Mouse (Mus musculus) small intestine, adult 2 months (tissue): ENCODE data around the gene Nfib. TPM values are rescaled to one million over a fixed set of nuclear protein-coding genes. Genes with fewer than 3 reads are reported as not detected.

Experiments used
- H3K27ac ChIP-seq: fragments of 200-500 bp; 2 replicates; pipeline ENCODE4 v1.5.1; 2012; ENCODE audit warnings: low read depth, low read length, control low read depth, inconsistent platforms; ENCODE audit not compliant: insufficient read depth
- H3K27me3 ChIP-seq: fragments of 200-500 bp; 2 replicates; pipeline ENCODE4 v1.6.1; 2012; ENCODE audit warnings: mild to moderate bottlenecking, moderate library complexity, low read length, inconsistent platforms; ENCODE audit not compliant: control insufficient read depth, insufficient read depth
- H3K36me3 ChIP-seq: fragments of 200-500 bp; 2 replicates; pipeline ENCODE4 v1.6.1; 2012; ENCODE audit warnings: mild to moderate bottlenecking, low read length, control low read depth, inconsistent platforms; ENCODE audit not compliant: control insufficient read depth, insufficient read depth
- H3K4me1 ChIP-seq: fragments of 200-500 bp; 2 replicates; pipeline ENCODE4 v1.6.1; 2012; ENCODE audit warnings: low read length, inconsistent platforms, mixed read lengths; ENCODE audit not compliant: control insufficient read depth, insufficient read depth, insufficient read length
- H3K4me3 ChIP-seq: fragments of 200-500 bp; 2 replicates; pipeline ENCODE4 v1.5.1; 2012; ENCODE audit warnings: low read depth, mild to moderate bottlenecking, control low read depth, inconsistent platforms, low read length, moderate library complexity
- CTCF ChIP-seq: fragments of 200-500 bp; IDR thresholded peaks from 2 replicates; pipeline ENCODE4 v1.5.1; 2012; ENCODE audit warnings: low read depth, mild to moderate bottlenecking, control low read depth, inconsistent platforms, low read length, moderate library complexity, mixed read lengths; ENCODE audit not compliant: insufficient replicate concordance, insufficient read length; ENCODE audit errors: extremely low read depth
- POLR2A ChIP-seq: fragments of 200-500 bp; IDR thresholded peaks from 2 replicates; pipeline ENCODE4 v1.6.1; 2012; ENCODE audit warnings: low read depth, mild to moderate bottlenecking, control low read depth, inconsistent platforms, low read length, moderate library complexity
- WGBS: fragments of 180-500 bp; shearing (Covaris S2); methylation state at CpG from one replicate; pipeline ENCODE4 v1.1.7; 2018; 5-methylcytosine and 5-hydroxymethylcytosine counted together
- polyA plus RNA-seq: library from polyadenylated mRNA; depleted of rRNA; stranded (reverse); fragments of >200 nt; gene quantifications from 2 replicates; pipeline ENCODE4 v1.2.3, GENCODE M21; 2012

Gene Nfib
- polyA plus RNA-seq, 1 experiment: 4.7 TPM

DNA sequence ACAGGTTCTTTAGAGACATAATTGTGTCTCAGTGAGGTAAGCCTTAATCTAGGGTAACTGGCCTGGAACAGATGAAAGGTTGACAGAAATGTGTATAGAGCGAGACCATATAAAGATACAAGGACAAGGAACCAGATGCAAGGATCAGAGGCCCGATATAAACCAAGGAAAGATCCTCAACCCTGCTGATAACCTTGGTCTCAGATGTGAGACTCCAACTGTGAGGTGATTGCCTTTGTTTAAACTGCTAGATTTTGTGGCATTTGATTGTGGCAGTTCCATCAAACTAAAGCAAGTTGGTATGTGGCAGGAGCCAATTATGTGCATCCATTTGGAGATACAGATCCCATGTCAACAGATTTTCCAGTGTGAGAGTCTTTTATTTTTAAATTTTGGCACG is 161.6 kb downstream of the Nfib start:
- H3K27me3 ChIP-seq: peaks cover 6% of the 10 kb centered on the region
- H3K4me3 ChIP-seq: no peak overlapping the region
- no peaks in the 10 kb centered on the region for H3K4me1 ChIP-seq
- TF ChIP-seq CTCF: no peak
- no peak for TF ChIP-seq POLR2A
- no peak overlapping the region for H3K27ac ChIP-seq
- 89% methylated on average over 3 of the region's 3 CpGs for WGBS
- no peaks in the 10 kb centered on the region for H3K36me3 ChIP-seq

DNA sequence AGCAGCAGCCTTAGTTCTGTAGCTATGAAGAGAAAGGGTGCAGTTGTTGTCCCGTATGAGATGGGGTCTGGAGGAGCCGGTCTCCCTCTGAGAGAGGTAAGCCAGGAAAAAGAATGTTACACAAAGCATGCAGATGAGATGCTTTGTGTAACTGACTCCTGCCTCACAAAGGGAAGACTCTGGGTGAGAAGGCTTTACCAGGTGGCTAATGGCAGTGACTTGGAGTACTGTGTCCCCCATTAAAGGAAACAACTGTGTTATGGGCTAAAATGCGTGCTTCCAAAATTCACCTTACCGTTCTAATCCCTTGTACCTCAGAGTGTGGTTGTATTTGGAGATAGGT is 162.2 kb downstream of the Nfib start:
- Histone ChIP-seq H3K27ac (no peak overlapping the region), H3K4me1 (no peaks in the 10 kb centered on the region), H3K4me3 (no peak overlapping the region), H3K36me3 (no peaks in the 10 kb centered on the region), H3K27me3 (peaks cover 11% of the 10 kb centered on the region)
- TF ChIP-seq CTCF (no peak), POLR2A (no peak)
- 90% methylated on average over 4 of the region's 4 CpGs for WGBS

- Histone ChIP-seq H3K4me3 (no peak overlapping the region), H3K27me3 (peaks cover 17% of the 10 kb centered on the region), H3K27ac (no peak overlapping the region), H3K36me3 (no peaks in the 10 kb centered on the region), H3K4me1 (no peaks in the 10 kb centered on the region)
- TF ChIP-seq POLR2A (no peak), CTCF (no peak)
- WGBS: 57% methylated on average over 10 of the region's 10 CpGs
Observed at GRCm38 (mm10) chr4:82542656-82543397, 162.7 kb downstream of the Nfib start.

GRCm38 (mm10) chr4:82541894-82542510 is 163.5 kb downstream of the Nfib start:
- Histone ChIP-seq H3K27ac (no peak overlapping the region), H3K4me1 (peaks cover 4% of the 10 kb centered on the region), H3K4me3 (no peak overlapping the region), H3K36me3 (no peaks in the 10 kb centered on the region), H3K27me3 (peaks cover 25% of the 10 kb centered on the region)
- WGBS: 32% methylated on average over 7 of the region's 7 CpGs
- peak; percentile 66; the same call in 1 of the 2 replicates for TF ChIP-seq CTCF
- no peak for TF ChIP-seq POLR2A

DNA sequence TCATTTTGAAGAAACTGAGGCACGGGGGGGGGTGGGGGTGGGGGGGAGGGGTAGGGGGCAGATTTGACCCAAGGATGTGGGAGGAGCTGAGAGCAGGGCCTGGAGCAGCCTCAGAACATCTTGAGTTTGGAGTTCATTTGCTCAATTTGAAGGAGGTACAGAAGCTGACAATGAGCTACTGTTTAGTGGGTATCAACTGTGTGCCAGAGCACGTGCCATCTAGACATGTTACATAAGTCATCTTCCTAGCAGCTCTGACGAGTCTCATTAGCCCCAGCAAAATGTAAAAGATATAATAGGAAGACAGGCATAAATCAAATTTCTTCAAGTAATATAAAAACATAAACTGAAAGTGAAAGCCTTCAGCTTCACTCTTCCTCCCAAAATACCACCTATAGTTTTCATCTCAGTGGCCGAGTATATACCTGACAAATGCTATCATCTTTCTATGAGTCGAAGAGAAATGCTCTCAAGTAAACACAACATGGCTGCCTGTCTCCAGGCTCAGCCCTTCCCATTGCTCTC is 165.0 kb downstream of the Nfib start:
- H3K36me3 ChIP-seq: no peaks in the 10 kb centered on the region
- peaks cover 4% of the 10 kb centered on the region for H3K4me1 ChIP-seq
- no peak overlapping the region for H3K27ac ChIP-seq
- 65% methylated on average over 5 of the region's 5 CpGs for WGBS
- H3K27me3 ChIP-seq: peaks cover 35% of the 10 kb centered on the region
- H3K4me3 ChIP-seq: no peak overlapping the region
- TF ChIP-seq POLR2A: no peak
- no peak for TF ChIP-seq CTCF

GRCm38 (mm10) chr4:82540048-82540410 is 165.5 kb downstream of the Nfib start:
- Histone ChIP-seq H3K4me1 (peaks cover 4% of the 10 kb centered on the region), H3K27ac (no peak overlapping the region), H3K27me3 (peaks cover 36% of the 10 kb centered on the region), H3K36me3 (no peaks in the 10 kb centered on the region), H3K4me3 (no peak overlapping the region)
- no peak for TF ChIP-seq POLR2A
- TF ChIP-seq CTCF: no peak
- 84% methylated on average over 2 of the region's 2 CpGs for WGBS

DNA sequence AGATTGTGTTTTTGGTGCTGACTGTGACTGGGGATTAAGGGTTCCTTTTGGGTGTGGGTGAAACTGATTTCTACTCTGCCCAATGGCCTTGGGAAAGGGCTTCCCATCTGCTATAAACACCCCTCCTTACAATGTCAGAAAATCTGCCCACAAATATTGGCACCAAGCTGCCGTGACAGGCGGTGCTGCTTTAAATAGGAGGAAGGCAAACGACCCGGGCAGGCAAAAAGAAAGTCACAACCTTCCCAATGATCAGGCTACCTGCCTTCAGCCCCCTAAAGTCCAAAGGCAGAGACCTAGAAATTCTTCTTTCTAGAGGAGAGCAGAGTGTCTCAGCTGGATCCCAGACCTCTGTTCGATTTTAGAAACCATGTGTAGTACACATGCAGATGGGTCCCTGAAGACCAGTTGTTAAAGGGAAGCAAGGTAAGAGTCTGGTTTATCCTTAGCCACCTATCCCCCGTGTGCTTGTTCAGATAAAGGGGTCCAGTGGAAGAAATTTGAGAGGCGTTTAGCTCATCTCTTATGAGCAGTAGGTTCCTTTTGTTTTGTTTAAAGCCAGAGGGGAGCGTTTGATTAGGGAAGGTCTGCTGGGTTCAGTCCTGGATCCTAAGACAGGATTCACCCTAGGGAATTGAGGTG is 166.0 kb downstream of the Nfib start:
- no peak for TF ChIP-seq POLR2A
- TF ChIP-seq CTCF: no peak
- Histone ChIP-seq H3K27me3 (peaks cover 36% of the 10 kb centered on the region), H3K36me3 (no peaks in the 10 kb centered on the region), H3K4me1 (peaks cover 4% of the 10 kb centered on the region), H3K4me3 (no peak overlapping the region), H3K27ac (no peak overlapping the region)
- WGBS: 64% methylated on average over 8 of the region's 8 CpGs
